Mouse (Mus musculus) gastrocnemius, postnatal 25 days (tissue): ENCODE measurements at regions not wholly inside any gene's neighbourhood (a gene's known extent, or its start where the extent isn't known, plus 50 kb on each side); places are given as distances from the start of the nearest gene placed in this dataset.
"Not testable (repeated sequence)": the region's sequence is repeated elsewhere in the genome, so short reads cannot be mapped to it uniquely, and the experiment has no call there.

Source experiments
- DNase-seq: peaks from one replicate; pipeline ENCODE4 v3.0.0; 2022

- DNase-seq, result no peak
Measured at GRCm38 (mm10) chr13:5920422-5920821, 59.1 kb downstream of the Klf6 start.

- DNase-seq, result no peak
Measured at GRCm38 (mm10) chr13:5931433-5931832, 70.2 kb downstream of the Klf6 start.

- DNase-seq, result no peak
Measured at GRCm38 (mm10) chr13:5937436-5937835, 76.2 kb downstream of the Klf6 start.

- no peak for DNase-seq
Measured at GRCm38 (mm10) chr13:5937970-5938369, 76.7 kb downstream of the Klf6 start.

- DNase-seq, result no peak
Measured at GRCm38 (mm10) chr13:5939368-5939767, 78.1 kb downstream of the Klf6 start.

GRCm38 (mm10) chr13:5952863-5953262 is 91.6 kb downstream of the Klf6 start:
- DNase-seq, result no peak

- DNase-seq, result not testable (repeated sequence)
Measured at GRCm38 (mm10) chr13:5955121-5955520, 93.8 kb downstream of the Klf6 start.

GRCm38 (mm10) chr13:5956145-5956544 is 94.9 kb downstream of the Klf6 start:
- DNase-seq, result no peak

- no peak for DNase-seq
Measured at GRCm38 (mm10) chr13:5962947-5963346, 101.7 kb downstream of the Klf6 start.

GRCm38 (mm10) chr13:5964626-5965025 is 103.3 kb downstream of the Klf6 start:
- DNase-seq, result no peak

- no peak for DNase-seq
Measured at GRCm38 (mm10) chr13:5978615-5979014, 117.3 kb downstream of the Klf6 start.

GRCm38 (mm10) chr13:5987491-5987890 is 126.2 kb downstream of the Klf6 start:
- no peak for DNase-seq

GRCm38 (mm10) chr13:5988407-5988806 is 127.1 kb downstream of the Klf6 start:
- no peak for DNase-seq

- DNase-seq, result no peak
Measured at GRCm38 (mm10) chr13:6000559-6001217, 139.4 kb downstream of the Klf6 start.

- DNase-seq, result no peak
Measured at GRCm38 (mm10) chr13:6001218-6001564, 139.9 kb downstream of the Klf6 start.

- DNase-seq, result no peak
Measured at GRCm38 (mm10) chr13:6005901-6006300, 144.6 kb downstream of the Klf6 start.

GRCm38 (mm10) chr13:6009671-6010070 is 148.4 kb downstream of the Klf6 start:
- DNase-seq, result peak; percentile 5

GRCm38 (mm10) chr13:6027207-6027606 is 165.9 kb downstream of the Klf6 start:
- DNase-seq, result no peak

- DNase-seq, result no peak
Measured at GRCm38 (mm10) chr13:6028878-6029277, 167.6 kb downstream of the Klf6 start.

GRCm38 (mm10) chr13:6029461-6029860 is 168.2 kb downstream of the Klf6 start:
- DNase-seq, result peak; percentile 7

- no peak for DNase-seq
Measured at GRCm38 (mm10) chr13:6030128-6030527, 168.8 kb downstream of the Klf6 start.

- DNase-seq, result no peak
Measured at GRCm38 (mm10) chr13:6040132-6040531, 178.8 kb downstream of the Klf6 start.

- DNase-seq, result no peak
Measured at GRCm38 (mm10) chr13:6040663-6041062, 179.4 kb downstream of the Klf6 start.

GRCm38 (mm10) chr13:6042495-6042894 is 181.2 kb downstream of the Klf6 start:
- DNase-seq, result no peak
